Mouse (Mus musculus): Measurements from ENCODE around the gene Adnp. TPM values are rescaled to one million over a fixed set of nuclear protein-coding genes. Genes with fewer than 3 reads are reported as not detected.

Gene Adnp
- total RNA-seq, 2 experiments from 2014 or later = 48.9 to 49.4 TPM

DNA sequence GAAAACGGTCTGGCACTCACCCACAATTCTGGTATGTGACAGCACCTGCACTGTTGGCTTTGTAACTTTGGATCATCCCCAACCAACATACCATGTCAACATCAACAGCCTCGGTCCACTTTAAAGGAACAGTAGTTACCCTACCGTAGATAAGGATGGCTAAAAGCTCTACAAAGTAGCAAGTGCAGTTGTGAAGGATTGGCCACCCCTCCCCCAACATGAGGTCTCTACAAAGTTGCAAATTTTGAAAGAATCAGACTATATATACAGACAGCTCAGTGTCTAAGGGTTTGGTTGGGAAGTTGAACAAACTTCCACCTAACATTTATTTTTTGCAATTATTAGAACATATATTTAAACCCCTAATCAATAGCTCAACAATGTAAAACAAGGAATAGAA is 971 bp upstream of the Adnp start:
- no peak for DNase-seq (ENCODE audit: low spot score in 2 of 2)

DNA sequence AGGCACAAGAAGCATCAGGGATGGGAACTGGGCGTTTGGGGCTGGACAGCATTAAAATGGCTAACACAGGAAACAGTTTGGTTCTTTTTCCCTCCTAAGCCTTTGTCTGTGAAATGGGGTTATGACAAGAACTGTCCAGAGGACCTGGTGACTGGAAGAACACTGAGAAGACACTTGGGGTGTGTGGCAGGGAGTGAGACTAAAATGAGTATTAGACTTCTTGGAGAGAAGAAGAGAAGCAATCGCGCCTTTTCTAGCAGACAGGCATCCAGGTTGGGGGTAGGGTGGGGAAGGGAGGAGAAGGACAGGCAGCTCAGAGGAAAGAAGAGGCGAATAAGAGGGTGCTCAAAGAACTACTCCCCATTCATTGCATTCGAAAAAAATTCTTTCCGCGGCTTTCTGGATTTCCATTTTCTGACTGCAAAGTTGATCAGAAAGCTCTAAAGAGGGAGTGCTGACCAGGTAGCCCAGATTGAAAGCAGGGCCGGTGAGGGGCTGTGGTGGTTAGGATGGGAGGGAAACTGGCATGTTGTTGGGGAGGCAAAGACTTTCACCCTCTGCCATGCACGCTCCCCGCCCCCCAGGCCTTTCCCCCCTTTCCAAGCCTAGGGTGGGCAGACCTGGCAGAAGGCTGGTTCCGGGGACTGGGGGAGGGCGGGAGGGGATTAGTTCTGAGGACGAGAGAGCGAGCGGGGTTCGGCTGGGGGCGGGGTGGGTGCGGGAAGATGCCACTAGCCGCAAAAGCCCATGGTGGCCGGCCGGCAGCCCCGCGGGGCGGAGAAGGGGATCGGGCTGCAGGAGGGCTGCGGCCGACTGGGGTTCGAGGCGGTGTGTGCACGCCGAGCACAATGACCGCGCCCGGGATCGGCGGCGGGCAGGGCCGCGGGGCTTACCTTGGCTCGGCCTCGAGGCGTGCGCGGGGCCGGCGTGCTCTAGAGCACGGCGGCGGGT is 956 bp downstream of the Adnp start:
- peak; percentile 34 to 41 for DNase-seq (ENCODE audit: low spot score in 2 of 2)

DNA sequence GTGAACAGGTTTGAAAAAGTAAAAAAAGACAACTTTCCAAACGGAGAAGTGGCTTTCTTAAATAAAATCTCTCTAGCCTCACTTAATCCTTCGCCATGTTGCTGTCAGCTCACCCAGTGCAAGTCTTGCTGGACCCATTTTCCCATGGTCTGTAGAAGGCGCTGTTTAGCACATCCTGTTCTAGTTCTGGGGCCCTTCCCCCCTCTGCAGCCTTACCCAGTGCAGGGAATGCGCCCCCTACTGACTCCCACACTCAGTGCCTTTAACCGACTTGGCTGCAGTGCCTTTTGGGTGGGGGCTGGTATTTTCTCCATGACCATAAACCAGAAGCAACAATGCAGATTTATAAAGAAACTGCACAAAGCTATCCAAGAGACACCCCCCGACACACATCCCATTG is 1.6 kb downstream of the Adnp start:
- peak; percentile 73 to 90 for DNase-seq (ENCODE audit: low spot score in 2 of 2)

DNA sequence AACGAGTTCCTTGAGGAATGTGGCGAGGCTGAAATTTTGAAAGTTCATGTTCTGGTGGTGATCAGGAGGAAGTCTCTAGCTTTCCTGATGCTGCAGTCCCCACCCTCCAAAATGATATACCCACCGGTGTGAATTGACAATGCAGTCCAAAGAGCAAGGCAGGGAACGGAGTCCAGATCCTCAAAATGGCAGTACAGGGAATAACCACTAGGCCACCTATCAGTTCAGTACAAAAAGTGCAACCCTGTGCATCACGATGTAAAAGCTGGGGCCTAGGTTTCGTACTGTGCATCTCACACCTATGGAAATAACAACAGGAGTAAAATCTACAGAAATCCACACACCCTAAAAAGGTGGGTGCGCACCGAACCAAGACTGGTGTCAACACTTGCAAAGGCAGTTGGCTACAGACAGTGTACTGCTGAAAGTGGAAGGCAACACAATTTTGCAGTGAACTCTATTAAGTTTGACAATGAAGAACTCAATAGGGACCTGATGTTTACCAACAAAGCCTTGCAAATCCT is 2.4 kb downstream of the Adnp start:
- DNase-seq (ENCODE audit: low spot score in 2 of 2) = no peak

GRCm38 (mm10) chr2:168200014-168200691 is 6.8 kb downstream of the Adnp start:
- no peak for DNase-seq (ENCODE audit: low spot score in 2 of 2)

DNA sequence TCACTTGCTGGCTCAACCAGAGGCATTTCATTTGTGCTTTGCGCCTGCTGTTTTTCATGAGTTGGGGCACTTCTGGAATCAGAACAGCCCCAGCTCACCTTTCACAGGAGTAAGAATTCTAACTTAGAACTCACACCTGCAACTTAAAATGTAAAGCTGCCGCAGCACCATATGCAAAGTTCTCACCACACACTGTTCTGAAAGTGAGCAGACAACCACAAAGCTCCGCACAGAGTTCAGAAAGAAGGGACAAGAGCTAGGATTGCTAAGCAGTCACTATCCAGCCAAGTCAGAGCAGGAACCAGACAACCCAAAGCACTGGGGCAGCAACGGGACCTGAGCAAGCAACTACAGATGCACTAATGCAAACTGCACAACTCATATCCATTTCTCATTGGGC is 7.4 kb downstream of the Adnp start:
- no peak for DNase-seq (ENCODE audit: low spot score in 2 of 2)

- DNase-seq (ENCODE audit: low spot score in 2 of 2) = no peak
Observed at GRCm38 (mm10) chr2:168198421-168198820, 8.5 kb downstream of the Adnp start.

GRCm38 (mm10) chr2:168195721-168196120 is 11.2 kb downstream of the Adnp start:
- no peak for DNase-seq (ENCODE audit: low spot score in 2 of 2)

GRCm38 (mm10) chr2:168193685-168194084 is 13.2 kb downstream of the Adnp start:
- no peak for DNase-seq (ENCODE audit: low spot score in 2 of 2)

GRCm38 (mm10) chr2:168191856-168192255 is 15.1 kb downstream of the Adnp start:
- no peak for DNase-seq (ENCODE audit: low spot score in 2 of 2)

- DNase-seq (ENCODE audit: low spot score in 2 of 2) = no peak
Observed at GRCm38 (mm10) chr2:168175946-168176345, 31.0 kb downstream of the Adnp start.

- DNase-seq (ENCODE audit: low spot score in 2 of 2) = peak in 1 of 2 experiments; percentile 30
Observed at GRCm38 (mm10) chr2:168170167-168170685, 36.7 kb downstream of the Adnp start.

DNA sequence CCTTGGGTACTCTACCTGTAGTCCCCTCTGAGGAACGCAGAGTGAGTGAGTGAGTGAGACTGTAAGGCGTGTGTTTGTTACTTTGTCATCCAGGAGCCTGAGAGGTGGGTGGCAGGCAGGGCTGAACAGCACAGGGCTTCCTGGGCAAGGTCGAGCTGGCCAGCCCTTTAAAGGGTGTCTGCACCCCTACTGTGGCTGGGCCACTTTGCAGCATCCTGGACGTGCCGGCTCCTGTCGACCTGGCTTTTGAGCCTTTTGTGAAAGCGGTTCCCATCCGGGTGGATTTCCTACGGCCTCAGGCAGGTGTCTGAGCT is 37.2 kb downstream of the Adnp start:
- DNase-seq (ENCODE audit: low spot score in 2 of 2) = no peak

- no peak for DNase-seq (ENCODE audit: low spot score in 2 of 2)
Observed at GRCm38 (mm10) chr2:168168892-168169799, 37.8 kb downstream of the Adnp start.

GRCm38 (mm10) chr2:168167781-168168180 is 39.1 kb downstream of the Adnp start:
- no peak for DNase-seq (ENCODE audit: low spot score in 2 of 2)

GRCm38 (mm10) chr2:168166750-168167460 is 40.0 kb downstream of the Adnp start:
- peak in 1 of 2 experiments; percentile 30 for DNase-seq (ENCODE audit: low spot score in 2 of 2)

- no peak for DNase-seq (ENCODE audit: low spot score in 2 of 2)
Observed at GRCm38 (mm10) chr2:168161978-168162377, 44.9 kb downstream of the Adnp start.

DNA sequence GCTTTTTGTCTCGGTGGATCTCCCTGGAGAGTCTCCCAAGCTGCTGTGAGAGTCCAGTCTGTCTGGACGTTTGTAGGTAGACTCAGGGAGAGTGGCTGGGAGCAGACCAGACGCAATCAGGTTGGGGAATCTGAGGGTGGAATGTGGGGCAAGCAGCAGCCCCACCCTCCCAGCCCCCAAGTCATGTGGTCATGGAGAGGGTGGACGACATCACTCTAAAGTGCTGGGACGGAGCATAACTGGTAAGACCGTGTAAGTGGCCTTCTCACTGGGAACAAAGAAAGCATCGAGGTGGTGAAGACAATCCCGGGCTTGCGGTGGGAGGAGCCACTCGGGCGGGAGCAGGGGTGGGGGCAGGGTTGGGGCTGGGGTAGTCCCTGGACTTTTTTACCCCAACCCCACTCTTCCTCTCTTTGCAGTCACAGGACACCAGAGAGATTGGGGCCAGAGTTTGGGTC is 45.4 kb downstream of the Adnp start:
- no peak for DNase-seq (ENCODE audit: low spot score in 2 of 2)

- no peak for DNase-seq (ENCODE audit: low spot score in 2 of 2)
Observed at GRCm38 (mm10) chr2:168160370-168160930, 46.5 kb downstream of the Adnp start.

Data from gastrocnemius, postnatal 4 days (tissue).